Mouse (Mus musculus): Measurements from ENCODE around the gene Add3. TPM values are rescaled to one million over a fixed set of nuclear protein-coding genes. Genes with fewer than 3 reads are reported as not detected.

Gene Add3
- polyA plus RNA-seq, 1 experiment: not detected

GRCm38 (mm10) chr19:53262061-53262460 is 121.8 kb downstream of the Add3 start:
- H3K4me1 ChIP-seq (ENCODE audit: control insufficient read depth, insufficient read depth, low read length): no peaks in the 10 kb centered on the region
- no peak overlapping the region for H3K4me3 ChIP-seq (ENCODE audit: insufficient read depth, low read depth, low read length)
- no peak overlapping the region for H3K27ac ChIP-seq (ENCODE audit: insufficient read depth, low read depth, low read length)
- TF ChIP-seq CTCF (IDR thresholded peaks at IDR 0.05; ENCODE audit: insufficient read depth, low read depth, low read length) (no peak), POLR2A (IDR thresholded peaks at IDR 0.05; ENCODE audit: insufficient read depth, low read depth, low read length) (no peak)
- 90% methylated on average over 7 of the region's 7 CpGs for WGBS

DNA sequence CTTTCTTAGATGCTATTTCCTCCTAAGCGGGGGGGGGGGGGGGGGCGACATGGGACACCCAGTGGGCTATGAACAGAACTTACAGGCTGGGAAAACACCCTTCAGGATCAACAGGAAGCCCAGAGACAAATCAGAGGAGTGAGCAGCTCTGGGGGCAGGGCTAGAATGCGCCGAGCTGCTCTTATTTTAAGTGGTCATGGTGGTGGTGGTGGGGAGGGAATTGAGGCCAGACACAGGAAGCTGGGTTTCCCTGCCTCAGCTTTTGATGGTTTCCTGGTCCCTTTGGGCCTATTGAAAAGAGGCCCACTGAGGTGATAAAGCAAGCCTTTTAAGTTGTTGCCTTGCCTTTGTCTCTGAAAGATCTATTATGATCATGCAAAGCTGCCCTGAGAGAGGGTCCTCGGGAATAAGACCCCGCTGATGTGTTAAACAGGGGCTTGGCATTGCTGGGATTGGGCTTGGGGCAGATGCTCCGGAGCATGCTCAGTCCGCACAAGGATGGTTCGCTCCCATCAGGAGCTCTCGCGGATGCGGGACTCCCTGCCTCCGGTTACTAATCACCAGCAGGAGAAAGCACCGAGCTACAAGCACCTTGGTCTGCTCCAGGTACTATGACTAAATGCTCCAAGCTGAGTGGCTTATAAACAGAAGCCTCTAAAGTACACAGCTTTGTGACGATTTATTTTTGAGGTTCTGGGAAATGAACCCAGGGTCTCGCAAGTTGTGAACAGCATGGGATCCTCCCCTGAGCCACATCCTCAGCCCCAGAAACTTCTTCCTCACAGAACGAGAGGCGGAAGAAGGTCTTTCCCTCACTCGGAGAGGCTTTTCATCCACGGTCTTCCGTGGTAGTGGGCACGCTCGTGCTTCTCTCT is 123.9 kb downstream of the Add3 start:
- no peak overlapping the region for H3K4me3 ChIP-seq (ENCODE audit: insufficient read depth, low read depth, low read length)
- H3K4me1 ChIP-seq (ENCODE audit: control insufficient read depth, insufficient read depth, low read length): no peaks in the 10 kb centered on the region
- H3K27ac ChIP-seq (ENCODE audit: insufficient read depth, low read depth, low read length): no peak overlapping the region
- 59% methylated on average over 23 of the region's 23 CpGs for WGBS
- TF ChIP-seq CTCF (IDR thresholded peaks at IDR 0.05; ENCODE audit: insufficient read depth, low read depth, low read length) (no peak), POLR2A (IDR thresholded peaks at IDR 0.05; ENCODE audit: insufficient read depth, low read depth, low read length) (no peak)

DNA sequence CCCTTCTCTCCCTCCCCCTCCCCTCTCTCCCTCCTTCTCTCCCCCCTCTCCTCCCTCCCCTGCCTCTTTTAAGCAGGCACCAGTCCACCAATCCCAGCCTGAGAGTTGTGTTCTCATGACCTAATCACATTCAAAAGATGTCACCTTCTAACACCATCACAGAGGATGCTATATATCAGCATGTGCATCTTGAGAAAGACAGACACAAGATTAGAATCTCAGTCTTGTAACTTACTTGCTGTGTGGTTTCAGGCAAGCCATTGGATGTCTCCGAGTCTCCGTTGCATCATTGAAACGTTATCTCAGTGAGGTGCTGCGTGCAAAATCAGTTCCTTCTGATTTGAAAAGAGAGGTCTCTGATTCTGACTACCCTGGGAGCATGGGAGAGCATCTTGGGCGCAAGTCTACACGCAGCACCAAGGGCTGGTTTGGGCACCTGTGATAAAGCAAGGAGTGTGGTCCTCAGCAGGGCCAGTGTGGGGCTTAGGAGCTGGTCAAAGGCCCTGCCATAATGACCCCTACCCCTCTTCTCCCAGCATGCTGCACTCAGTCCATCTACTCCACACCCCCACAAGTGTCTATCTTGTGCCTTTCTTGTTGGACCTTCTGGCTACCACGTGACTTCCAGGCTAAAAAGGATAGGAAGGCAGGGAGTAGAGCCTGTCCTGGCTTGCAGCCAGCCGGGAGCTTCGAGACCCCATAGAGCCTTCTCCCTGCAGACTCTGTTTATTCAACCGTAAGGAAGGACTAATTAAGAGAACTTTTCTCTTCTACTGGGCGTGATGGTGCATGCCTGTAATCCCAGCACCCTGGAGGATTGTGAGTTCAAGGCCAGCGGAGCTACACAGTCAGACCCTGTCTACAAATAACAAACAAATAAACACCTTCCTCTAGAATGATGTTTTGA is 124.8 kb downstream of the Add3 start:
- TF ChIP-seq POLR2A (IDR thresholded peaks at IDR 0.05; ENCODE audit: insufficient read depth, low read depth, low read length) (no peak), CTCF (IDR thresholded peaks at IDR 0.05; ENCODE audit: insufficient read depth, low read depth, low read length) (no peak)
- 63% methylated on average over 12 of the region's 12 CpGs for WGBS
- Histone ChIP-seq H3K4me3 (ENCODE audit: insufficient read depth, low read depth, low read length) (no peak overlapping the region), H3K27ac (ENCODE audit: insufficient read depth, low read depth, low read length) (no peak overlapping the region), H3K4me1 (ENCODE audit: control insufficient read depth, insufficient read depth, low read length) (no peaks in the 10 kb centered on the region)

DNA sequence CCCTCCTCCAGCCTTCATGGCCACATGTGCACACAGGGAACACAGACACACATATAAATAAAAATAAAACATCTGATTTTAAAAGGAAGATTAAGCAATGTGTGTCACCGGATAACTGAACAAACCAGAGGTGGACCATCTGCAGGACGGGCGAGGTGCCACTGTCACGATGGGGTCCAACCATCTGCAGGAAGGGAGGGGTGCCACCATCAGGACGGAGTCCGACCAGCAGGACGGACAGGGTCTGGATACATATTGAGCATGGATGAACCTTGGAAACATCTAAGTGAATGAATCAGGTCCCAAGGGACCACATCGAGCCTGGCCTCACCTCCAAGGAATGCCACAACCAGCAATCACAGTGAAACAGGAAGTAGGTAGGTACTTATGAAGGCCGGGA is 127.1 kb downstream of the Add3 start:
- WGBS: 91% methylated on average over 9 of the region's 9 CpGs
- Histone ChIP-seq H3K4me3 (ENCODE audit: insufficient read depth, low read depth, low read length) (no peak overlapping the region), H3K27ac (ENCODE audit: insufficient read depth, low read depth, low read length) (no peak overlapping the region), H3K4me1 (ENCODE audit: control insufficient read depth, insufficient read depth, low read length) (no peaks in the 10 kb centered on the region)
- TF ChIP-seq POLR2A (IDR thresholded peaks at IDR 0.05; ENCODE audit: insufficient read depth, low read depth, low read length) (no peak), CTCF (IDR thresholded peaks at IDR 0.05; ENCODE audit: insufficient read depth, low read depth, low read length) (no peak)

DNA sequence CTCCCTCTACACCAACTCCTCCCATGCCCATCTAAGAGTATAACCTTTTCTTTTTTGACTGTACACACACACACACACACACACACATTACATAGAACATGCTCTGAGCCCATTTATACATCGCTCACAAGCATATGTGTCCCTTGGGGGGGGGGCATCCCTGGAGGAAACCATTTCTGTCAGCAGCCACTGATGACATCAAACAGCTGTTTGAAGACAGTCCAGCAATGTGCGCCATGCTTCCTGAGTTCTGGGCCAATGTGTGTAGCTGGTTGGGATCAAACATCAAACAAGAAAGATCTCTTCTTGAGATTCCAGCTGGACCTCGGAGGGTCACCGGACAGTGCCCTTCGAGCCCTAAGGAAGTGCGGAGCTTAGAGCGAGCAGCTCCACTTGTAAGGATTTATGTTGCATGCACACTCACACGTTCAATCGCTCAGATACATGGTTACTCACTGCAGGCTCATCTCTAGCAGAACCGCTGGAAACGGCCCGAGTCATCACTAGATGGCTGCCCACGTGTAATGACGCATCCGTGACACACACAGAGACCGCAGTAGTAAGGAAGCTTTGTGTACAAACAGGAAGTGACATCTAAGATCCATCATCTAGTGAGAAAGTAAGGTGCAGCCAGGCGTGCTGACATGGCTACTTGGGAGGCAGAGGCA is 132.9 kb downstream of the Add3 start:
- no peak overlapping the region for H3K4me3 ChIP-seq (ENCODE audit: insufficient read depth, low read depth, low read length)
- H3K4me1 ChIP-seq (ENCODE audit: control insufficient read depth, insufficient read depth, low read length): peaks cover 5% of the 10 kb centered on the region; the same call in 1 of the 2 replicates
- TF ChIP-seq CTCF (IDR thresholded peaks at IDR 0.05; ENCODE audit: insufficient read depth, low read depth, low read length): no peak
- TF ChIP-seq POLR2A (IDR thresholded peaks at IDR 0.05; ENCODE audit: insufficient read depth, low read depth, low read length): no peak
- WGBS: 84% methylated on average over 17 of the region's 17 CpGs
- H3K27ac ChIP-seq (ENCODE audit: insufficient read depth, low read depth, low read length): no peak overlapping the region

DNA sequence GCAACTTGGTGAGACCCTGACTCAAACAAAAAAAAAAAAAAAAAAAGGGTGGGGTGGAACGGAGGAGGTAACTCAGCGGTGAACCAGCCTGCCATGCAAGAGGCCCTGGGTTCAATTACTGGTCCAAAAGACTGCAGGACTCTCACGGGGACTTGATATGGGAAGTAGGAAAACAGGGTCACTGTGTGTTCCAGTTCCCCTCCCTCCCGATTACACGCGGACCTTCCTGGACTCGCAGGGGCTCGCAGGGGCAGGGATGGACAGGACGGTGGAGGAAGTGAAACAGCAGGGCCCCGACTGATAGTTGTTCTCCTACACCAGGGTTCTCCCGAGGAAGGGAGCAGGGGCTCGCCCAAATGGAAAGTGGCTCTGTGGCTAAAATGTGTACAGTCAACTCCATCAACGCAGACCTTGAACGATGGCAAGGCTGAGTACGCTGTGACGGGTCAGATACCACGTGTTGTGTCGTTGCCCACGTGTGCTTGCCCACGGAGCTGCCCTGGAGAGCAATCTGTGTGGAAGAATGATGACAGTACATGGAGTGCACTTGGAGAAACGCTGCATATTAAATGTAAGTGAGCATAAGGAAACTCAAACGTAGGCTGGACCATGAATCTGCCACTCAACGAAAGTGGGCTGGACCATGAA is 133.7 kb downstream of the Add3 start:
- 92% methylated on average over 23 of the region's 23 CpGs for WGBS
- H3K4me3 ChIP-seq (ENCODE audit: insufficient read depth, low read depth, low read length): no peak overlapping the region
- TF ChIP-seq CTCF (IDR thresholded peaks at IDR 0.05; ENCODE audit: insufficient read depth, low read depth, low read length): no peak
- no peak for TF ChIP-seq POLR2A (IDR thresholded peaks at IDR 0.05; ENCODE audit: insufficient read depth, low read depth, low read length)
- peaks cover 9% of the 10 kb centered on the region for H3K4me1 ChIP-seq (ENCODE audit: control insufficient read depth, insufficient read depth, low read length)
- no peak overlapping the region for H3K27ac ChIP-seq (ENCODE audit: insufficient read depth, low read depth, low read length)

DNA sequence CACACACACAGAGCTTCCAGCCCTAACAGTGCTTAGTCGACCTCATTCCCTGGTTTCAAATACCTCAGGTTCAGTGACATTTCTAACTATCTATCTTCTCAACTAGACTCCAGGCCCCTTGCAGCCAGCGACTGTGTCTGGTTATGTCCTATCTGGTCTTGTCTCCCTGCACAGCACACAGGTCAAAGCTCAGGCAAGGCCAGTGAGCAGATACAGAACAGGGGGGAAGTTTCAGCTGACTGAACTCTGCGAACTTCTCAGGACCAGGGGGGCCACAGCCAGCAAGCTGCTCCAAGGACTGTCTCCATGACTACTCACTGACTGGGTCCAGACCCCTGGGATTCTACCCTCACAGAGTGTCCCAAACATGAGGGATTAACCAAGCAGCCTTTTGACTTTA is 135.0 kb downstream of the Add3 start:
- H3K27ac ChIP-seq (ENCODE audit: insufficient read depth, low read depth, low read length): no peak overlapping the region
- WGBS: 68% methylated on average over 3 of the region's 3 CpGs
- no peak for TF ChIP-seq CTCF (IDR thresholded peaks at IDR 0.05; ENCODE audit: insufficient read depth, low read depth, low read length)
- peaks cover 20% of the 10 kb centered on the region for H3K4me1 ChIP-seq (ENCODE audit: control insufficient read depth, insufficient read depth, low read length)
- H3K4me3 ChIP-seq (ENCODE audit: insufficient read depth, low read depth, low read length): no peak overlapping the region

DNA sequence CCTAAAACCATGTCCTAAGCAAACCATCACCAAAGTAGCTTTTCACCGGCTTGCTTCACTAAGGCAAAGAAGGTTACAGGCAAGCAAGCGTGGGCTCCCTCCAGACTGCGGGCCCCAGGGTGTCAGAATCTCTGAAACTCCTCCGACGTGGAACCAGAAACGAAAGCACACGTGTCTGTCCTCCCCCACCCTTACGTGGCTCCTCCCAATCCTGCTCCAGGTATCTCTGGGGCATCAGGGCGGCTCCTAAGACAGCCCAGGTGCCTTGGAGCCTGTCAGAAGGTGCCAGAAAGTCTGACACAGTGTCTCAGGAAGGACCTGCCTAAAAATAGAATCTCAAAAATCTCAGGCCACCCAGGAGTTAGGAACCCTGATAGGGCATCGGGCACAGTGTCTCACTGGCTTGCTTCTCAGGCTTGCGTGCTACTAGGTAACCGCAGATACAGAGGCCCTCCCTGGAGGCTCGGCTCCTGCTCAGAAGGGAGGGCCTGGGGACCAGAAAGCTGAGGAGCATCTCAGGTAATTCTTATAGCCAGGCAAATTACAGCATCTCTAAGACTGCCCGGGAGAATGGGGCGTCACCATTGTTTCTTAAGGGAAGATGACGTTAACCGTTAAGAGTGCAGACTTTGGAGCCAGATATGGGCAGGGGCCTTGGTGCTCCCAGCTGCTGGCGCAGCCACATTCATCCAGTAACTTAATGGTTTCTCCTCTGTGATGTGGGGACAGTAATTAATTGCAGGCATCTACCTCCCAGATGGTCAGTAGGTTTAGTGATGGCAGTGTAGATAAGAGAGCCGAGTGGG is 136.9 kb downstream of the Add3 start:
- no peak overlapping the region for H3K4me3 ChIP-seq (ENCODE audit: insufficient read depth, low read depth, low read length)
- 81% methylated on average over 19 of the region's 19 CpGs for WGBS
- TF ChIP-seq POLR2A (IDR thresholded peaks at IDR 0.05; ENCODE audit: insufficient read depth, low read depth, low read length) (no peak), CTCF (IDR thresholded peaks at IDR 0.05; ENCODE audit: insufficient read depth, low read depth, low read length) (no peak)
- no peak overlapping the region for H3K27ac ChIP-seq (ENCODE audit: insufficient read depth, low read depth, low read length)
- peaks cover 25% of the 10 kb centered on the region for H3K4me1 ChIP-seq (ENCODE audit: control insufficient read depth, insufficient read depth, low read length)

All from olfactory bulb, adult 2 months (tissue).